Mouse (Mus musculus): ENCODE measurements at regions not wholly inside any gene's neighbourhood (a gene's known extent, or its start where the extent isn't known, plus 50 kb on each side); places are given as distances from the start of the nearest gene placed in this dataset.
"Not testable (repeated sequence)": the region's sequence is repeated elsewhere in the genome, so short reads cannot be mapped to it uniquely, and the experiment has no call there.

GRCm38 (mm10) chr8:20436956-20437355 lies 73.9 kb upstream of the Gm15319 start:
- DNase-seq, result peak; percentile 41

- peak; percentile 19 for DNase-seq
Observed at GRCm38 (mm10) chr8:20433236-20433635, 70.2 kb upstream of the Gm15319 start.

DNA sequence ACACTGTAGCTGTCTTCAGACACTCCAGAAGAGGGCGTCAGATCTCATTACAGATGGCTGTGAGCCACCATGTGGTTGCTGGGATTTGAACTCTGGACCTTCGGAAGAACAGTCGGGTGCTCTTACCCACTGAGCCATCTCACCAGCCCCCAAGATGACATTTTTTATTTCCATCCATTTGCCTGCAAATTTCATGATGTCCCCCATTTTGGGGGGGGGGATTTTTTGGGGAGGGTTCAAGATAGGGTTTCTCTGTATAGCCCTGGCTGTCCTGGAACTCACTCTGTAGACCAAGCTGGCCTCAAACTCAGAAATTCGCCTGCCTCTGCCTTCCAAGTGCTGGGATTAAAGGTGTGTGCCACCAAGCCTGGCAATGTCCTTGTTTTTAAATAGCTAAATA lies 66.5 kb upstream of the Gm15319 start:
- DNase-seq, result not testable (repeated sequence)

- DNase-seq, result not testable (repeated sequence)
Observed at GRCm38 (mm10) chr8:20424903-20425222, 61.9 kb upstream of the Gm15319 start.

GRCm38 (mm10) chr8:20424104-20424902 lies 61.3 kb upstream of the Gm15319 start:
- DNase-seq, result peak; percentile 100

- DNase-seq, result not testable (repeated sequence)
Observed at GRCm38 (mm10) chr8:20420807-20421206, 57.8 kb upstream of the Gm15319 start.

All from heart, postnatal 4 days (tissue).